Mouse (Mus musculus) megakaryocyte-erythroid progenitor cell, adult 5 weeks (primary cell): ENCODE data around the gene Gm3667. TPM values are rescaled to one million over a fixed set of nuclear protein-coding genes. Genes with fewer than 3 reads are reported as not detected.

Experiments used
- polyA plus RNA-seq: library from polyadenylated mRNA; stranded (reverse); fragments of >175 nt; gene quantifications from 2 replicates; pipeline ENCODE4 v1.2.3, GENCODE M21; 2012

Gm3667 gene
- polyA plus RNA-seq: not detected in 2 replicates

DNA sequence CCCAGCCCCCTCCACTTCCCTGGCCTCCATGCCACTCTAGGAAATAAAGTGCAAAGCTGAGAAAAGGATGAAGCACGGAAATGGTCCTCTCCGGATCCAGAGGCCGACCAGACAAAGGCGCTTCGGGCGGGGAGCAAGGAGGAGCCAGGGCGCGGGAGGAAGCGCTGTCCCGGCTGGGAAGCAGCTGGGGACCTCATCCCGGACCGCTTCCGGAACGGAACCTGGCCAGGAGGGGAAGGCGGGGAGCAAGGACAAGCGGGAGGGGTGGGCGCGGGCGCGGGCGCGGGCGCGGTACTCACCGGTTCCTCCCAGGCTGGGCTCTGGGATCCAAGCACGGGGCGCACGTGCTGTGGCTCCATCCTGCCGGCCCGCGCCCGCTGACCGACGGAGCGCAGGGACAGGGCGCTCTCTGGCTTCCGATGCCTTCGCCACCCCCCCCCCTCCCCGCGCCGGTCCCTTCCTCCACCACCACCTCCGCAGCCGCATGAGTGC, at the start of gene Gm3667:
Gene Gm3667 (minus strand): TSS at position 442 of the 492 bp plus-strand sequence.

DNA sequence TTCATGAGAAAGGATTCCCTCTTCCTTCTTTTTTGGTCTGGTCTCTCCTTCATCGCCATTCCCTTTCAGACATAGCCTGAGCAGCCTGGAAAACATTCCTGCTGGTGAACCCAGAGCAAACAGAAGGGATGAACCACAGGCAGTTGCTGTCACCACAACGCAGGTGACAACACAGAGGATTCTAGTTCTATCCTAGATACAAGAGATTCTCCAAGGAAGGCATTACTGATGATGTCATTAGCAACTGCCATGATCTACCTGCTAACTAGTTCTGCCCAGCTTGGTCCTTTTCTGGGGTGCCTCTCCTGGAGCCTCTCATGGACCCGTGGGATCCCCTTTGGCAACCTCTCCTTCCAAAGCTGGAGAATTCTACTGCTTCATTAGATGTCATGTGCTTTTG, 49.6 kb downstream of the Gm3667 start, which contains the start of gene Gm3642:
Gene Gm3642 (minus strand): TSS at position 101 of the 400 bp plus-strand sequence.

Other genes with a start within 250 kb of the Gm3667 start
- gene Gm10251, start 205.8 kb downstream of the Gm3667 start, polyA plus RNA-seq: not detected in 2 replicates
- gene Gm8050, start 169.7 kb downstream of the Gm3667 start, polyA plus RNA-seq: not detected in 2 replicates
- not detected in 2 replicates for gene Gm3636, start 147.6 kb downstream of the Gm3667 start, polyA plus RNA-seq
- not detected in 2 replicates for gene Gm8362, start 115.6 kb downstream of the Gm3667 start, polyA plus RNA-seq
- not detected in 2 replicates for gene Gm3642, start 49.7 kb downstream of the Gm3667 start, polyA plus RNA-seq
- gene Gm6356, start 83.9 kb upstream of the Gm3667 start, polyA plus RNA-seq: not detected in 2 replicates
- gene Gm10406, start 137.5 kb upstream of the Gm3667 start, polyA plus RNA-seq: not detected in 2 replicates
- not detected in 2 replicates for gene Gm3685, start 155.0 kb upstream of the Gm3667 start, polyA plus RNA-seq
- not detected in 2 replicates for gene Gm3696, start 210.7 kb upstream of the Gm3667 start, polyA plus RNA-seq
- gene Gm6676, start 235.4 kb upstream of the Gm3667 start, polyA plus RNA-seq: not detected in 2 replicates